Mouse (Mus musculus) B cell, adult 67 days (primary cell): ENCODE data around the gene Tmem138. TPM values are rescaled to one million over a fixed set of nuclear protein-coding genes. Genes with fewer than 3 reads are reported as not detected.

Source experiments
- total RNA-seq, 2 experiments: library from RNA; stranded (reverse); gene quantifications; 4 replicates each; pipeline ENCODE4 v1.2.4; 2023

Tmem138 gene
- total RNA-seq: 10 to 100 TPM in 1 of 2 experiments, 1 to 10 TPM in 1; 9.7 to 11.2 TPM

GRCm38 (mm10) chr19:10576690-10577561 lies at the start of gene Tmem138, which contains the start of gene Cyb561a3:
Gene Tmem138, minus strand, starts transcription at chr19:10577362.
Gene Cyb561a3, plus strand, starts transcription at chr19:10577172.

GRCm38 (mm10) chr19:10605293-10605900 lies 28.2 kb upstream of the Tmem138 start, which contains the start of the genes Ddb1 and Tkfc:
Gene Ddb1, plus strand, starts transcription at chr19:10605327.
Gene Tkfc, minus strand, starts transcription at chr19:10605654.

GRCm38 (mm10) chr19:10555624-10556510 lies 21.3 kb downstream of the Tmem138 start, which contains the start of gene Tmem216:
Gene Tmem216, minus strand, starts transcription at chr19:10556238.

GRCm38 (mm10) chr19:10525910-10526309 lies 51.3 kb downstream of the Tmem138 start, which contains the start of gene Sdhaf2:
Gene Sdhaf2, minus strand, starts transcription at chr19:10526142.

GRCm38 (mm10) chr19:10525106-10525901 lies 51.9 kb downstream of the Tmem138 start, which contains the start of gene Cpsf7:
Gene Cpsf7, plus strand, starts transcription at chr19:10525266.

Other genes with a start within 250 kb of the Tmem138 start
- gene Syt7, start 188.3 kb downstream of the Tmem138 start, total RNA-seq: not detected
- gene Lrrc10b, start 119.9 kb downstream of the Tmem138 start, total RNA-seq: under 1 TPM; 0.41 to 0.77 TPM
- gene Ppp1r32, start 94.4 kb downstream of the Tmem138 start, total RNA-seq: 1 to 10 TPM; 2.7 to 4.8 TPM
- 100 to 1,000 TPM; 170 to 172 TPM for gene Cpsf7, start 52.1 kb downstream of the Tmem138 start, total RNA-seq
- gene Sdhaf2, start 51.2 kb downstream of the Tmem138 start, total RNA-seq: 10 to 100 TPM; 72.5 to 75.8 TPM
- gene Tmem216, start 21.1 kb downstream of the Tmem138 start, total RNA-seq: 10 to 100 TPM in 1 of 2 experiments, 1 to 10 TPM in 1; 9.9 to 10.0 TPM
- gene Cyb561a3, start 190 bp downstream of the Tmem138 start, total RNA-seq: 100 to 1,000 TPM; 218 to 256 TPM
- 100 to 1,000 TPM; 193 to 207 TPM for gene Ddb1, start 28.0 kb upstream of the Tmem138 start, total RNA-seq
- 1 to 10 TPM; 4.3 to 4.4 TPM for gene Tkfc, start 28.3 kb upstream of the Tmem138 start, total RNA-seq
- gene Vwce, start 56.9 kb upstream of the Tmem138 start, total RNA-seq: 1 to 10 TPM; 1.2 to 1.7 TPM
- not detected for gene Pga5, start 100.7 kb upstream of the Tmem138 start, total RNA-seq
- gene Vps37c, start 111.4 kb upstream of the Tmem138 start, total RNA-seq: 10 to 100 TPM; 19.0 to 20.5 TPM
- gene Cd5, start 161.6 kb upstream of the Tmem138 start, total RNA-seq: 1 to 10 TPM; 1.8 to 1.9 TPM